Mouse (Mus musculus) retina, postnatal 1 day (tissue): ENCODE measurements around the gene Mob4.

Experiments
- DNase-seq: peaks from one replicate; pipeline ENCODE4 v3.0.0-alpha.2; 2012

The Mob4 gene

DNA sequence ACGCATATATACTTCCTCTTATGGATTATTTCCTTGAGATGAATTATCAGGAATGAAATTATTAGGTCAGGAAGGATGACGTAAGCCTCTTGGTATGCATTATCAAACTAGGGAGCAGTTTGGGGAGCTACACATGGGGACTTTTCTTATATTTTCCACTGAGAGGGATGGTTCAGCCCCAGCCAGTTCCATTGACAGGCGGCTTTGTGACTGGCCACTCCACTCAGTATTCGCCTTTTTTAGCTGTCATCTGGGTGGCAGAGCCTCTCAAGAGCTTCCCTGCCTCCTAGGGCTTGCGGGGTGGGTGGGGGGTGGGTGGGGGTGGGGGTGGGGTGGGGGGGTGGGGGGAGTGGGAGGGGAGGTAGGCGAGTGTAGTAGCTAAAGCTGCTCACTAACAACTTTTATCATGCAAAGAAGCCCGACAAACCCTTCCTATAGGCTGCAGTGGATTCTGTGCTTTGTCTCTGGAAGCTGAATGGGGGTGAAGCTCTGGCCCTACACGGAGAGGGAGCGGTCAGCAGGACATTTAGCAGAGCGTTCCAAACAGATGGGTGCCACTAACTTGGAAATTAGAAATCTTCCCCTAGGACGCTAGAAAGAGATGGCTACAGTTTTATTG, 55.7 kb downstream of the Mob4 start:
- DNase-seq = no peak

DNA sequence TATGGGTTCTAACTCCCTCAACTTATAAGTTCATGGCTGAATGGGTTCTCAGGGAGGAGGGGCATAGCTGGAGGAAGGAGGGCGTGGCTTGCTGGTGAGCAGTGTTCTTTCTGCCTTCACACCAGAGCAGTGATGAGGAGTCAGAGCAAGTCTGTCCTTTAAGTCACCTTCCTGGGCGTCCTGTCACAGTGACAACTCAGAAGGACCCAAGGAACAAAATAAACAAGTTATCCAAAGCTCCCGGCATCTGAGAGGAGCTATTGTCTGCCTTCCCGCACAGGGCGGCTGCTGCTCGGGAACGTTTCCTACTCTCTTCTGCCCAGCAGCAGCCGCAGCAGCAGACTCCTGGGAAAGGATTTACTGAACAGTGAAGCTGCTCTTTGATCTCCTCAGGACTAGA, 61.0 kb downstream of the Mob4 start:
- DNase-seq = peak; percentile 62

DNA sequence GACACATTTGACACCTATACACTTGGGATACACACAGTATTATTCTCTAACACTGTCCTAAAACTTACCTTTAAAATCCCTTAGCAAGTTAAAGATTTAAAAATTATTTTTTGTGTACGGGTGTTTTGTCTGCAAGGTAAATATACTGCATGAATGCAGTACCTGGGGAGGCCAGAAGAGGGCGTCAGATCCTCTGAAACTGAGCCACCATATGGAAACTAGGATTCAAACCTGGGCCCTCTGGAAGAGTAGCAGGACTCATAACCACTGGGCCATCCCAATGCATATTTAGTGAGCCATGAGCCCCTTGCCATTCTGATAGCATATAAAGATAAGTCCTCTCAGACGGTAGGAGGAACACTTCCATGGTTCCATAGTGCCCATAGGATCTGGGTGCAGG, 61.8 kb downstream of the Mob4 start:
- DNase-seq = peak; percentile 30

DNA sequence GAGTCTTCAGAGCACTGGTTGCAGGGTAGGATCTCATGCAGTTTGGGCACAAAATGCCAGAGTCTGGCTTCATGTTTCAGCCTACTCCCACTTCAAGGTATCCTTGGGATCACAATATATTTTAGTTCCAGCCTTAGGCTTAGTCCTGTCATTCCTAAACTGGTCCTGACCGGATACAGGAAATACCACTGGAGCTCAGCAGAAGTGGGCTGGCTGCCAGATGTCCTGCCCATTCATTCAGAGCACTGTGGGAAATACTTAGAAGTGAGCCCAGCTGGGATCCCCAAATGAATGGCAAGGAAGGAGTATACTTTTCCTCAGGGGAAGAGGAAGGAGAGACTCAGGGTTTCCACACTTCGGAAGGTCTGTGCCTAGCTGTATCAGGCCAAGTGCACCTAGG, 62.3 kb downstream of the Mob4 start:
- DNase-seq = peak; percentile 57

DNA sequence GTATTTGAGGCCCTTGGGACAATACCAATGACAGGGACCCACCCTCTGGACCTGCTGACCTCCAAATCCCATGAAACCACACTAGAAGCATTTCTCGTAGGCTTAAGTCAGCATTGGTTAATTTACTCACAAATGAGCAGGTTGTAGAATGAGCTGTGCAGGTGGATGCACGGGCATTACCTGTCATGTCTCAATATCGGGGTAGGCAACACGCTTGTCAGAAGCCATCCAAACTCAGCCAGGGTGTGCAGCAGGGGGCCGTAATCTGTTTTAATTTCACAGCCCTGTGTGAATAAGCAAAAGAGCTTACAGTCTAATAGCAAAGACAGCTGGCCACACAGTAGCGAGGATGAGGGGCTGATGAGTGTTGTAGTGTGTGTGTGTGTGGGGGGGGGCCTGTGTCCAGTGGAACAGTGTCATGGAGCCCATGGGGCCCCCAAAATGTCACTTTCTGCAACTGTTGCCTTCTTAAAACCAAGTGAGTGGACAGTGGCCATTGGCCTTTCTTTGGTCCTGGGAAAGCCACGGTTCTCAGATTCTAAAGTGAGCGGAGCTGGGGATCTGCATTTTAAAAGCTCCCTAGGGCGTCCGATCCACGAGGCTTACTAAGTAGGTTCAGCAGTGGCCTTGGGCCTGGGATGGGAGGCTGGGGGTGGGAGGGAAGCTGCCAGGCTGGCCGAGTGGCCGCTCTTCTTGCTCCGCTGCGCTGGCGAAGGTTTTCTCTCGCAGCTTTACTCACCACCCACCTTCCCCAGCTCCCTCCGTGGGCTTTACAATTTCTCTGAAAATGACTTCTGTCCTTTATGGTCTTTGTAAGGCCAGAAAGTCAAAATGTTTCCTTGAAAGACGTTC, 63.3 kb downstream of the Mob4 start:
- DNase-seq = peak; percentile 51

DNA sequence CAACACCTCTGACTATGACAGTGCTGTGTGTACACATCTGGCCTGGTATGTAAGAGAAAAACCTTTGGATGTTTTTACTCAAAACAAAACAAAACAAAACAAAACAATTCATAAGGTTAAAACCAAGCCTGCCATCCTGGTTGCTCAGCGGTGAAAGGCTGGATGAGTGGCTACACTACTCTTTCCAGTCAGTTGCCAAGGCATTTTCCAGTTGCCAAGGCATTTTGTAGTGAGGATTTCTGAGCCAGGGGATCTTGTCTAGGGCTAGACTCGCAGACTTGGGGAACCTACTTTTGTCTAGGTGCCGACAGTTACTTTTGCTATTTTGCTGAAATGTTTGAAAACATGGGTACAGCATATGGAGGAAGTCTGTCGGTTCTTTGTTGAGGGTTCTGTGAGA, 64.0 kb downstream of the Mob4 start:
- no peak for DNase-seq

DNA sequence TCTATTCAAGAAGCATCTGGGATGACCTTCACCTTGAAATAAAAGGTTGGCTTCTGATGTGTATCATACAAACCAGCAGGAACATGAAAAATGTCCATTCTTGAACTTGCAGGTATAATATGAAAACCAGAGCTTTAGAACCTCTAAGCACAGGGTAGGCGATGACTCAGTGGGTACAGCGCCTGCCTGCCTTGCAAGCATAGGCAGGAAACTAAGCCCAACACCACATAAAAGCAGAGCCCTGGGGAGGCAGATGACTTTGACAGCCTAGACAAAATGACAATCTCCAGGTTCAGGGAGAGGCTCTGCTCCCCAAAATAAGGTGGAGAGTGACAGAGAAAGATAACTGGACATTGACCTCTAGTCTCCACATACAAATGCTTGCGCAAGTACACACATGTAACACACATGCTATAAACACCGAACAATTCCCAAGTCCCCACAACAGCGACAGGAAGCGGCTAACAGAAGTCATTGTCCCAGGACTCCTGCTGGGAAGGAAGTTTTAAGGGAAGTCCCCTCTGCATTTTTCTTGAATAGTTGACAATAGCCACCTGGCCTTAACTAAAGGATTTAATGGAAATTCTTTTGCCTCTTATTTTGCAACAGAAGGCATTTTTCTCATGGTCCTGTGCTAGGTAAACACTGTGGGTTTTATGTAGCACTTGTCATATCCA, 65.4 kb downstream of the Mob4 start:
- DNase-seq = no peak

DNA sequence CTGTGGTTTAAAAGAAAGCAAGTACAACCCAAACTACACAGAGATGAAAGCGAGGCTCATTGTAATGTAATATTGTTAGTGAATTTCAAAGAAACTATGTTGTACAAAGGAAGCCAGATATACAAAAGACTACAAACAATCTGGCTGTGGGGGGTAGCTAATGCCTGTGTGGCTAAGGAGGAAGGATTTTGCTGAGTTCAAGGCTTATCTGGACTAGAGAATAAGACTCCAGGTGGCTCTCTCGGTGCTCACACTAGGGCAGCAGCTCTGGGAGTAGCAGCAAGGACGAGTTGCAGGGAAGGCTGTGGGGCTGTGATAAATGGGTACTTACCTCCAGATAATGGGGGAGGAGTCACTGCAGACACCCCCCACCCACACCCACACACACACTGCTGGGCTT, 67.7 kb downstream of the Mob4 start:
- DNase-seq = no peak

DNA sequence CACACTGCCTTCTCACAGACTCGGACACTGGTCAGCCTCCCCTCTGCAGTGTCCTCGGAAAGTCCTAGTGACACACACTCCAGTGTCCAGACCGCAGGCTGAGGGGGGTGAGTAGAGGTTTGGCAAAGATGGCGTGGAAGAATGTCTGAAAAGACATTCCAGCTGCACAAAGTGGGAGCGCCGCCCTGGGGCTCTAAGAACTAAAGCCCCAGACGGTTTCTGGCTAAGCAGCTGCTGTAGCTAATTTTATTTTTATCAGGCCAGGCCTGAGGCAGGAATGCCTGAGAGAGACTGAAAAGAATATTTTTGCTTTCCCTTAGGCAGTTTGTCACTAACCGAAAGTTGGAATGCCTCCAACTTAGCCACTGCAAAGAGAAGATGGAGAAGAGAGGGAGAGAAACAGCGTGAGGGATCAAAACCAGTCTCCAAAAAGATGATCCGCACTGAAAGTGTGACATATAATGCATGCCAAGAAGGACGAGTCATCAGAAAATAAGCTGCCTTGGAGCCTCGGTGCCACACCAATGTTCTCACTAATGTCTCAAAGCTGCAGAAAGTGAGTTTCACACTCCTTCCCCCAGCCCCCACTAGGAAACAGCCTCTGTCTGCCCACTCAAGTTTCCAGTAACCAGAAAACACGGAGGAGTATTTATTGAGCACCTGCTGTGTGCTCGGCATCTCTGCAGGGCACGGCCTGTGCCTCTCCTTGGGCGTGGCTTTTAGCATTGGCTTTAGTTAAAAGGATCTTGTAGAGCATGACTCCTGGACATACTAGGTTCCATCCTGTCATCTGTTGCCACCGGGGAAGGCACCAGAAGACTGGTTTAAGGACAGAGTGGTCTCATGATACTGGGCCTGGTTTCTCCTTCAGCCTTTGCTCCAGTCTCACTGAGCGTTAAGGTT, 71.1 kb downstream of the Mob4 start:
- DNase-seq = no peak
